Mouse (Mus musculus) liver, postnatal 0 days (tissue): ENCODE results near the gene Nxt1. TPM values are rescaled to one million over a fixed set of nuclear protein-coding genes. Genes with fewer than 3 reads are reported as not detected.

ENCODE experiments used
- ATAC-seq: fragments of 200-750 bp; cut with Nextera tagmentation; 2 replicates; pipeline ENCODE4 v1.8.0; 2017; ENCODE audit warnings: mild to moderate bottlenecking, moderate library complexity
- DNase-seq: peaks from one replicate; pipeline ENCODE4 v3.0.0-alpha.2; 2016
- H3K27ac ChIP-seq: fragments of 300-500 bp; sonication (generic); 2 replicates; pipeline ENCODE4 v1.5.1; 2014; ENCODE audit warnings: antibody characterized with exemption, moderate library complexity, mild to moderate bottlenecking, low read depth
- H3K27me3 ChIP-seq: fragments of 300-500 bp; sonication (generic); 2 replicates; pipeline ENCODE4 v1.6.1; 2014; ENCODE audit warnings: low read length, control low read depth, mixed read lengths; ENCODE audit not compliant: insufficient read depth
- H3K36me3 ChIP-seq: fragments of 300-500 bp; sonication (generic); replicated peaks from 2 replicates; pipeline ENCODE4 v1.6.1; 2014; ENCODE audit warnings: mild to moderate bottlenecking, control low read depth, low read length, moderate library complexity, mixed read lengths; ENCODE audit not compliant: insufficient read depth
- H3K4me1 ChIP-seq: fragments of 300-500 bp; sonication (generic); 2 replicates; pipeline ENCODE4 v1.6.1; 2014; ENCODE audit warnings: antibody characterized with exemption, mild to moderate bottlenecking, control low read depth; ENCODE audit not compliant: insufficient read depth
- H3K4me2 ChIP-seq: fragments of 300-500 bp; sonication (generic); 2 replicates; pipeline ENCODE4 v1.6.1; 2014; ENCODE audit warnings: low read depth, mild to moderate bottlenecking, low read length, moderate library complexity, mixed read lengths
- H3K4me3 ChIP-seq: fragments of 300-500 bp; sonication (generic); 2 replicates; pipeline ENCODE4 v1.5.1; 2014; ENCODE audit warnings: low read depth, low read length
- H3K9ac ChIP-seq: fragments of 300-500 bp; sonication (generic); replicated peaks from 2 replicates; pipeline ENCODE4 v1.6.1; 2014; ENCODE audit warnings: mild to moderate bottlenecking, moderate library complexity
- H3K9me3 ChIP-seq: fragments of 300-500 bp; sonication (generic); 2 replicates; pipeline ENCODE4 v1.6.1; 2016; ENCODE audit warnings: mild to moderate bottlenecking, control low read depth, low read length, mixed read lengths
- CTCF ChIP-seq: sonication (generic); IDR thresholded peaks from 2 replicates; pipeline ENCODE4 v1.5.1; 2016; ENCODE audit warnings: antibody characterized with exemption, low read depth
- EP300 ChIP-seq: IDR thresholded peaks from 2 replicates; pipeline ENCODE4 v1.6.1; 2016; ENCODE audit warnings: antibody characterized with exemption, low read depth, mild to moderate bottlenecking
- WGBS: fragments of 180-500 bp; shearing (Covaris S2); extraction: QIAGEN DNeasy Blood & Tissue Kit; methylation state at CpG from one replicate; pipeline ENCODE4 v1.1.7; 2014; ENCODE audit not compliant: insufficient replicate concordance; 5-methylcytosine and 5-hydroxymethylcytosine counted together
- polyA plus RNA-seq: library from polyadenylated mRNA; unstranded; fragments of >200 nt; fragmentation: Nextera tagmentation; extraction: Ambion mirVana; gene quantifications from 2 replicates; pipeline ENCODE4 v1.2.1, GENCODE M21; 2015

The Nxt1 gene
- polyA plus RNA-seq, 1 experiment from 2014 or later = 39.8 TPM

- Histone ChIP-seq H3K36me3 (peaks cover 31% of the 10 kb centered on the region), H3K9me3 (no peaks in the 10 kb centered on the region), H3K4me2 (peak overlapping the region; percentile 30; the same call in 1 of the 2 replicates), H3K4me1 (peaks cover 48% of the 10 kb centered on the region), H3K9ac (no peak overlapping the region), H3K27me3 (no peaks in the 10 kb centered on the region), H3K4me3 (no peak overlapping the region), H3K27ac (peak overlapping the region; percentile 84)
- DNase-seq (peak; percentile 47), ATAC-seq (peak; percentile 11)
- 43% methylated on average over 3 of the region's 3 CpGs for WGBS
- TF ChIP-seq EP300 = peak; percentile 63
- TF ChIP-seq CTCF = no peak
These were observed 13.3 kb downstream of the Nxt1 start for GRCm38 (mm10) chr2:148685709-148686108.

- H3K27me3 ChIP-seq = no peaks in the 10 kb centered on the region
- no peak overlapping the region for H3K4me3 ChIP-seq
- H3K4me2 ChIP-seq = no peak overlapping the region
- 91% methylated on average over 1 of the region's 1 CpGs for WGBS
- no peak overlapping the region for H3K9ac ChIP-seq
- H3K27ac ChIP-seq = peak overlapping the region; percentile 84
- TF ChIP-seq CTCF (no peak), EP300 (no peak)
- DNase-seq = no peak
- peaks cover 43% of the 10 kb centered on the region for H3K4me1 ChIP-seq
- no peak for ATAC-seq
- no peaks in the 10 kb centered on the region for H3K9me3 ChIP-seq
- peaks cover 40% of the 10 kb centered on the region for H3K36me3 ChIP-seq
These were observed 14.5 kb downstream of the Nxt1 start for GRCm38 (mm10) chr2:148686862-148687261.

- ATAC-seq = peak; percentile 32; the same call in 1 of the 2 replicates
- peak overlapping the region; percentile 84 for H3K27ac ChIP-seq
These were observed 15.6 kb downstream of the Nxt1 start for GRCm38 (mm10) chr2:148687971-148688370.

GRCm38 (mm10) chr2:148689444-148690140, 17.2 kb downstream of the Nxt1 start:
- no peak overlapping the region for H3K9ac ChIP-seq
- peaks cover 41% of the 10 kb centered on the region for H3K36me3 ChIP-seq
- no peaks in the 10 kb centered on the region for H3K27me3 ChIP-seq
- H3K4me1 ChIP-seq = peaks cover 31% of the 10 kb centered on the region
- peak overlapping the region; percentile 22; the same call in 1 of the 2 replicates for H3K27ac ChIP-seq
- no peak for ATAC-seq
- no peak overlapping the region for H3K4me3 ChIP-seq
- DNase-seq = no peak
- 81% methylated on average over 6 of the region's 6 CpGs for WGBS
- no peaks in the 10 kb centered on the region for H3K9me3 ChIP-seq
- TF ChIP-seq CTCF = no peak
- TF ChIP-seq EP300 = no peak
- H3K4me2 ChIP-seq = no peak overlapping the region

More at GRCm38 (mm10) chr2:148687971-148688370, 15.6 kb downstream of the Nxt1 start:
- DNase-seq = no peak
- Histone ChIP-seq H3K4me1 (peaks cover 36% of the 10 kb centered on the region), H3K27me3 (no peaks in the 10 kb centered on the region), H3K9me3 (no peaks in the 10 kb centered on the region), H3K9ac (no peak overlapping the region), H3K4me3 (no peak overlapping the region), H3K4me2 (peak overlapping the region; percentile 27; the same call in 1 of the 2 replicates), H3K36me3 (peaks cover 48% of the 10 kb centered on the region)
- TF ChIP-seq CTCF (no peak), EP300 (no peak; the same call in none of the 2 replicates)
- WGBS = 75% methylated on average over 5 of the region's 5 CpGs

- Histone ChIP-seq H3K27ac (0 out of 2 replicates have a peak overlapping the region, but pooled peaks have one; percentile 22), H3K9me3 (no peaks in the 10 kb centered on the region), H3K36me3 (peaks cover 41% of the 10 kb centered on the region), H3K4me3 (no peak overlapping the region), H3K9ac (no peak overlapping the region), H3K27me3 (no peaks in the 10 kb centered on the region), H3K4me2 (no peak overlapping the region), H3K4me1 (peaks cover 25% of the 10 kb centered on the region)
- DNase-seq (no peak), ATAC-seq (no peak)
- WGBS = 82% methylated on average over 3 of the region's 3 CpGs
- TF ChIP-seq EP300 (no peak), CTCF (no peak)
These were observed 17.9 kb downstream of the Nxt1 start for GRCm38 (mm10) chr2:148690291-148690690.

GRCm38 (mm10) chr2:148690781-148691180, 18.4 kb downstream of the Nxt1 start:
- Histone ChIP-seq H3K4me3 (no peak overlapping the region), H3K4me1 (peaks cover 25% of the 10 kb centered on the region), H3K4me2 (no peak overlapping the region), H3K27ac (no peak overlapping the region), H3K36me3 (peaks cover 41% of the 10 kb centered on the region), H3K9ac (no peak overlapping the region), H3K9me3 (no peaks in the 10 kb centered on the region), H3K27me3 (no peaks in the 10 kb centered on the region)
- 95% methylated on average over 5 of the region's 5 CpGs for WGBS
- DNase-seq = no peak
- TF ChIP-seq EP300 = no peak
- TF ChIP-seq CTCF = no peak
- no peak for ATAC-seq
